Mouse (Mus musculus): Measurements from ENCODE around the gene C1qtnf1.

The C1qtnf1 gene

DNA sequence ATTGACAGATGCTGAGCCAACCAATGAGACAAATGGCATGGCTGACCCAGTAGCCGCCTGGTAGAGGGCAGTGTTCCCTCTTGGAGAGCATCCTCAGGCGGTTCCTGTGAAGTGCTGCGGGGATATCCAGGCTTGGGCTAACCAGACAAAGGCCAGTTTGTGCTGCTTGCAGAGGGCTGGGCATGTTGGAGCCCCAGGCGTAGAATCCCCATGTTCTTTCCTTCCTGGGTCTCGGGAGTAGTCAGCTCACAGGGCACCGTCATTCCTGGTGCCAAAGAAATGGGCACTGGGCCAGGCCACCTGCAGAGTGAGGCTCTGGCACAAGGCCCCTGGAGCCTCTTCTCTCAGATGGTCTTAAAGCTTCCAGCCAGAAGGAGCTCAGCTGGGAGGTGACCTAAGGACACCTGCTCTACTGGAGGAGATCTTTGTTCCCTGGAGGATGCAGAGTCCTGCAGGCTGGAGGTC is 8.5 kb downstream of the C1qtnf1 start:
- no peak for DNase-seq (ENCODE audit: low spot score)

DNA sequence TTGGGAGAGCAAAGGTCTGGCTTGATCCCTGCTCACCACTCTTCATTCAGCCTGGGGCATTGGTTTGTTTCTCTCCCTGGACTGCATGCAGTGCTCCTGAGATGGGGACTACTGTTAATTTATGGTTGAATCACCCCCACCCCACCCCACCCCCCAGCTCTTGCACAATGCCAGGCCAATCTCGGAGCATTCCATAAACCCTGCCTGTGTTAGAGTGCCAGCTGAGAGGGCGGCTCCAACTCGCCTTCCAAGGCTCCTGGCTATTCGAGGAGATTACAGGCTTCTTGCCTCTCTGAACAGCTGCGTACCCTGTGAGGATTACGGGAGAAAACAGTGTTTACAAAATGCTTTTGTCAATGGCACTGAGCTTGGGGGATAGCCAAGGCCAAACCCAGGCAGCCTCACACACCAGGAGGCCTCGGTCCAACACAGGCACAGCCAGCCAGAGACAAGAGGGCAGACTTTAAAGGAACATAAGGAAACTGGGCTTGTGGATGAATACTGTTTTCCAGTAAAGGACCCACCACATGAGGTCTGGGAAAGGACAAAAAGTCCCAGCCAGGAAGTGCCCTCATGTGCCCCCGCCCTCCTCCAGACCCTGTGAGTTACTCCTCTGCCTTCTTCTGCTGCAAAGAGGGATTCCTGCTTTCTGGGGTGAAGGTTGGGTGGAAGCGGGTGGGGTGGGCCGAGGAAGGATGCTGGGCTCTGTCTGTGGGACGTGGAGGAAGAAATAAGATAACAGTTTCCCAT is 10.8 kb downstream of the C1qtnf1 start:
- no peak for DNase-seq (ENCODE audit: low spot score)

- no peak for DNase-seq (ENCODE audit: low spot score)
Measured at GRCm38 (mm10) chr11:118442691-118443090, 14.7 kb downstream of the C1qtnf1 start.

- DNase-seq (ENCODE audit: low spot score), result peak; percentile 49
Measured at GRCm38 (mm10) chr11:118443201-118443970, 15.4 kb downstream of the C1qtnf1 start.

DNA sequence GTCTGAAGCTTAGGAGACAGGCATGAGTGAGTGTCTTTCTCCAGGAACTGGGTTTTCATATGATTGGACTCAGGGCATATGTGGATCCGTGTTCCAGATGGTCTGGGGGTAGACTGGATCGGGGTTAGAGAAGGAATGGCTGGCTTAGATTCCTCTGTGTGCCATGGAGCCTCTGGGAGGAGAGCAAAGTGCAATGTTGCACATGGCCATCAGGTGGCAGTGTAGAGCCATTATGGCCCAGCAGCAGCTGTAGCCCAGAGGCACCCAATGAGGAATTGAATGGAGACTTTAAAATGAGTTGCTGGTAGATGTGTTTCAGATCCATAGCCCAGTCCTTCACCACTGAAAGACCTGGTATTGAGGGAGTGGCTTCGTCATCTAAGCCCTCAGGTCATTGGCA is 17.8 kb downstream of the C1qtnf1 start:
- no peak for DNase-seq (ENCODE audit: low spot score)

- no peak for DNase-seq (ENCODE audit: low spot score)
Measured at GRCm38 (mm10) chr11:118447346-118447745, 19.3 kb downstream of the C1qtnf1 start.

GRCm38 (mm10) chr11:118448385-118448784 is 20.4 kb downstream of the C1qtnf1 start:
- DNase-seq (ENCODE audit: low spot score), result peak; percentile 32

DNA sequence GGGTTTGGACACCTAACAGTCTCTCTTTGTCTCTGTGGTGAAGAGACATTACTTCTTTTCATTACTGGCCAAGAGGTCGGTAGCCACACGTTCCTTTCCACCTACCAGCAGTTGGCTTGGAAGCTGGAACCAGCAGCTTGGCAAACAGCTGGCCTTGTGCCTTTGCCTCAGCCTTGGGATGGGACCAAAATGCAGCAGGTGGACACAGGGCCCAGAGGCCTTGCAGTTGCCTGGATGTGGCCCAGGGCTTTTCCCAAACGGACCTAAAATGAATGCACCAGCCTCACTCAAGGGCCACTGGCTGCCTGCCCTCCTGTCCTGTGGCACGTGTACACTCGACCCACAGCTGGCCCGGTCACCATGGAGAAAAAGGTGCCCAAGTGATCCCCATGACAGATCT is 23.2 kb downstream of the C1qtnf1 start:
- no peak for DNase-seq (ENCODE audit: low spot score)

DNA sequence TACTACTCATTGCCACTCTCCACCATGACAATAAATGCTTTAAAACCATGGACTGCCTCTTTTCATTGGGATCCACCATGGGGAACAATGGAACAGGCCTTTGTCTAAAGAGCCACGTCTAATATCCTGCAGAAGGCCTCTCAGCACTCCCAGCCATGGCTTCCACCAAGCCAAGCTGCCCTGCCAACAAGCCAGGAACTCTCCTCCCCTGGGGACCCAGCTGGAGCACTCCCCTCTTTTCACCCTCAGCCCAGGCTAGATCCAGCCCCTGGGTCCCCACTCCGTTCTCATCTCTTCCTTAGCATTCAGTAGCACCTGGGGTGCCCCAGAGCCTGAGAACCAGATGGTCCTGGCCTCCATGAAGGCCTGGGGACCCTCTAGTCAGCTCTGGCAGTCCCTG is 25.0 kb downstream of the C1qtnf1 start:
- no peak for DNase-seq (ENCODE audit: low spot score)

DNA sequence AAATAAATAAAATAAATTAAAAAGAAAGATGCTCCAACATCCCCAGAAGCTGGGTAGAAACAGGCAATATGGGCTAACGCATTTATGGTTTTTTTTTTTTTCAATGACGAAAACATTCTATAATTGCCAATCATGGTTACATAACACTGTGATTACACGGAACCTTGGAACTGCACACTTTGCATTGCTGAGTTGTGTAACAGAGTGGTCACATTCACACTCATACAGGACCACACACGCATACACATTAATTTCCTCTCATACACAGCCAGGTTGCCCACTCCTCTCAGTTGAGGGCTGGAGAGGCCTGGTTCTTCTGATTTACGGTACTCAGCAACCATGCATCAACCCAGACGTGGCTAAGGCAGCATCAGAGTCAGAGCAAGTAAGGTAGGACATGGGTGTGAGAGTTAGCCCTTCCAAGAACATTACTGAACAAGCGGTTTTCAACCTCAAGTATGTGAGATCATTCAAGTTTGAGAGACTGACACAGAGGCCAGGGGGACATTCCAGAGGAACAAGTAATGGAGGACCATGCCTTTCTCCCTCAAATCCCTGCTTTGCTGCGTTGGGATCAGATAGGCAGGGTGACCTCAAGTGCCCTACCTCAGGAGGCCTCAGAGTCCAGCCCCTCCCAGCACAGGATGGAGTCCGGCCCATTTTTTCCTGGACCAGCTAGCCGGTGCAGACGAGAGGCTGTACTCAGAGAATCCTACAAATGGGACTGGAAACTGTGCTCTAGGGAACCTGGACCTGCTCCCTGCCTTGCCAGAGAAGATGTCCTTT is 26.1 kb downstream of the C1qtnf1 start:
- DNase-seq (ENCODE audit: low spot score), result no peak

DNA sequence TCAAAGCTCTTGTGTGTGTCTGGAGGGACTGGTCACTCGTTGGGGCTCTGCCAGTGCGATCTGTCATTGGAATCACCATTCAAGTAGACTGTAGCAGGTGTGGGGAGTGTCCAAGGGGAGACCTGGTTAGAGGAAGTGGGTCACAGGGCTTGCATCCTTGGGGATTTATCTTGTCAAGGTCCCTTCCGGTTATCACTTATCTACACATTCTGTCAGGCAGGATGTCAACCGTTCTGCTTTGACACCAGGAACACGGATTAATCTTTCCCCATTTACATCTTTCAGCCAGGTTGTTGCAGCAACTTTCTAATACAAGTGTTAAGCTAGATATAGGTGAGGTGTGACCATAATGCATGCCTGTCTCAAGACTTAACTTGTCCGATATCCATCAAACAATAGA is 27.8 kb downstream of the C1qtnf1 start:
- DNase-seq (ENCODE audit: low spot score), result no peak

DNA sequence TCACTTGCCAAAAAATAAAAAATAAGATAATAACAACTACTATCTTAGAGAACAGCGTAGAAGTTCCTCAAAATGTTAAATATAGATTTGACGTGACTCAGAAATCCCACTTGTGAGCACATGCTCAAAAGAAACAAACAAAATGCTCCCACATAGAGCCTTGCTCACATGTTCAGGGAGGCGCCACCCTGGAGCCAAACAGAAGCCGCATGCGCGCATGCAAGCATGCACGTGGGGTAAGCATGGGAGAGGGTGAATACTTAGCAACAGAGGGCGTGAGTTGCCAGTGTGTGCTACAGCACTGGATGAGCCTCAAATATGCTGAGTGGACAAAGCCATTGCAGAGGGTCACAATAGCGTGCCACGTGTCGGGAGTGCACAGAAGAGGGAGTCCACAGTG is 28.9 kb downstream of the C1qtnf1 start:
- no peak for DNase-seq (ENCODE audit: low spot score)

DNA sequence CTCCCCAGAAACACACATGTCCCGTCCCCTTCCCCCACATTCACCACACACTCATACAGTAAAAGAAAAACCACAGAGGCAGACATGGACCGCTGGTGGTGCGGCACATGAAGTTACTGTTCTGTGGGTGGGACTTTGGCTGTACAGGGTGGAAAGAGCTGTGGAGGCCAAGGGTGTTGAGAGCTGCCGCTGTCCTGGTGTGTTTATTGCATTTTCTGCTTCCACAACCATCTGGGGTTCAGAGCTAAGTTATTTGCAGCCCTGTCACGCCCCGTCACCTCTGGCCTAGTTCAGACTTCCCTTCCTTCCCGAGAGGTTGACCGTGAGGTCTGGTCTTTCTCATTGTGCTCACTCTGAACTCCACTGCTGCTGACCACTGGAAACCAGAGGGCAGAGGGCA is 31.0 kb downstream of the C1qtnf1 start:
- DNase-seq (ENCODE audit: low spot score), result no peak

GRCm38 (mm10) chr11:118459536-118459935 is 31.5 kb downstream of the C1qtnf1 start:
- DNase-seq (ENCODE audit: low spot score), result no peak

DNA sequence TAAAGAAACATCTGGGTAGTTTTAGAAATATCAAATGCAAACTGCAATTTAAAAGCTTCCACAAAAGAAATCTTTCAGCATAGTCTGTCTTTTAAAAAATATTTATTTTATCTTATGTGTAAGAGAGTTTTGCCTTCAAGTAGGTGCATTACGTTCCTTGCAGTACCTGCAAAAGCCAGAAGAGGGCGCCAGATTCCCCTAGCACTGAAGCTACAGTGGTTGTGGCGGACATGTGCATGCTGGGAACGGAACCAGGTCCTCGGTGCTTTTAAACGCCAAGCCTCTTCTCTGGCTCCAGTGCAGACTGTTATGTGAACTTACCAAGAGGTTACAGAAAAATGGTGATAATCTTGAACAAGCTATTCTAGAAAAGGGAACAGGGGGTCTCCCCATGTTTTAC is 32.3 kb downstream of the C1qtnf1 start:
- DNase-seq (ENCODE audit: low spot score), result peak; percentile 48

- DNase-seq (ENCODE audit: low spot score), result no peak
Measured at GRCm38 (mm10) chr11:118467441-118468035, 39.5 kb downstream of the C1qtnf1 start.

GRCm38 (mm10) chr11:118469509-118470160 is 41.6 kb downstream of the C1qtnf1 start:
- DNase-seq (ENCODE audit: low spot score), result no peak

DNA sequence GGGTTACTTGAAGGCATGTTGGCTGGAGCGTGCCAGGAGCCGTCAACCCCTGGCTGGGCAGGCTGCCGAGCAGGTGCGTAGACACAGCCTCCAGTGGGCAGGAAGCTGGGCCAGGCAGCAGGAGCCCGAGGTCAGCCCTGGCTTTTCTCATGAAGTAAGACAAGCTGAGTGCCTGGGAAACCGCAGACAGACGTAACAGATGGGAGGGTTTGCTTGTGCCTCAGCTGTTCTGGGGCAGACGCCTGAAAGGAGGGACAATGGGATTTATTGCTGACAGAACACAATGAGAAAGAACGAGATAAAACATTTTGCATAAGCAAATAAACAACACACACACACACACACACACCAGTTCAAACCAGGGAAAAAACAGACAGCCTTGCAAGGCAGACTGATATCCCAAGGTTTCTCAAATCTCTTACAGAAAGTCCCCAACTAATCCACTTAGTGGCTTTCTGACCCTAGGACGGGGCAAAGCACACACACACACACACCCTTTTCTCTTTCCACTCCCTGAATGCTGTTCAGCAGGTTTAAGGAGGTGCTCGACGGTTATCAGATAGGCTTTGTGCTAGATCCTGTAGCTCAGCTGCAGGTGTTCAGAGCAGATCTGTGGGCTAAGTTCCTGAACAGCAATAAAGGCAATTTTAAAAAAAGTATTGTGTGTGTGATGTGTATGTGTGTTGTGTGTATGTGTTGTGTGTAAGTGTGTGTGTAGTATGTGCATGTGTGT is 42.4 kb downstream of the C1qtnf1 start:
- no peak for DNase-seq (ENCODE audit: low spot score)

- no peak for DNase-seq (ENCODE audit: low spot score)
Measured at GRCm38 (mm10) chr11:118471676-118472075, 43.7 kb downstream of the C1qtnf1 start.

GRCm38 (mm10) chr11:118473161-118473560 is 45.2 kb downstream of the C1qtnf1 start:
- DNase-seq (ENCODE audit: low spot score), result no peak

All from testis, postnatal 14 days (tissue).